Mouse (Mus musculus): Measurements from ENCODE around the gene Chaf1b. TPM values are rescaled to one million over a fixed set of nuclear protein-coding genes. Genes with fewer than 3 reads are reported as not detected.

Chaf1b gene
- polyA plus RNA-seq, 1 experiment from 2014 or later, result 53.8 TPM

GRCm38 (mm10) chr16:93934588-93934987 lies 50.9 kb downstream of the Chaf1b start:
- Histone ChIP-seq H3K9me3 (no peaks in the 10 kb centered on the region), H3K4me1 (no peaks in the 10 kb centered on the region; the same call in 1 of the 2 replicates), H3K36me3 (no peaks in the 10 kb centered on the region), H3K9ac (no peak overlapping the region), H3K27me3 (replicated peaks) (peaks cover 12% of the 10 kb centered on the region; the same call in 1 of the 2 replicates), H3K4me2 (no peak overlapping the region; the same call in 1 of the 2 replicates), H3K4me3 (replicated peaks) (no peak overlapping the region), H3K27ac (no peak overlapping the region)
- no peak for ATAC-seq (ENCODE audit: insufficient read depth, low FRiP score, low read depth)
- WGBS, result 24% methylated on average over 13 of the region's 13 CpGs

- no peak overlapping the region; the same call in 1 of the 2 replicates for H3K4me2 ChIP-seq
- H3K9ac ChIP-seq, result no peak overlapping the region
- 13% methylated on average over 7 of the region's 7 CpGs for WGBS
- no peak for ATAC-seq (ENCODE audit: insufficient read depth, low FRiP score, low read depth)
- peaks cover 12% of the 10 kb centered on the region; the same call in 1 of the 2 replicates for H3K27me3 ChIP-seq (replicated peaks)
- H3K4me3 ChIP-seq (replicated peaks), result no peak overlapping the region
- H3K9me3 ChIP-seq, result no peaks in the 10 kb centered on the region
- H3K27ac ChIP-seq, result no peak overlapping the region
- no peaks in the 10 kb centered on the region; the same call in 1 of the 2 replicates for H3K4me1 ChIP-seq
- H3K36me3 ChIP-seq, result no peaks in the 10 kb centered on the region
Observed at GRCm38 (mm10) chr16:93935009-93935408, 51.3 kb downstream of the Chaf1b start.

GRCm38 (mm10) chr16:93938400-93938846 lies 54.7 kb downstream of the Chaf1b start:
- WGBS, result 8% methylated on average over 16 of the region's 16 CpGs
- H3K27ac ChIP-seq, result no peak overlapping the region

DNA sequence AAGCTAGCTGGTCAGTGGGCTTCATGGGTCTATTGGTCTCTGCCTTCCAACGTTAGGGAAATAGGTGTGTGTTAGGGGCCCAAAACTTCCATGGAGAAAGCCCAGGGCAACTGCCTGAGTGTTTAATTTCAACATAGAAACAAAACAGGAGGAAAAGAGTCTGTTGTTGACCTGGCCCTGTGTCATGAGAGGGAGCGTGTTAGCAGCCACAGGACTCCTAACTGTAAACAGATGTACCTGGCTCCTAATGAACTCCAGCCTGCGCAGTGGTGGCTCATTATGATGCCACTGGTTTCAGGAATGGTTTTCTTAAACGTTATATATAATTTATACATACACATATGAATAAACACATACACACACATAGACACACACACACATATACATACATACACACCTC lies 56.3 kb downstream of the Chaf1b start:
- whole genome bisulfite sequencing, result 72% methylated on average over 4 of the region's 4 CpGs
- H3K27me3 ChIP-seq (replicated peaks), result peaks cover 13% of the 10 kb centered on the region; the same call in 1 of the 2 replicates
- ATAC-seq (ENCODE audit: insufficient read depth, low FRiP score, low read depth), result no peak

More at GRCm38 (mm10) chr16:93938400-93938846, 54.7 kb downstream of the Chaf1b start:
- Histone ChIP-seq H3K27me3 (replicated peaks) (peaks cover 12% of the 10 kb centered on the region; the same call in 1 of the 2 replicates), H3K9ac (no peak overlapping the region), H3K36me3 (no peaks in the 10 kb centered on the region), H3K9me3 (no peaks in the 10 kb centered on the region), H3K4me3 (replicated peaks) (peak overlapping the region; percentile 23; the same call in 1 of the 2 replicates), H3K4me2 (peak overlapping the region; percentile 42), H3K4me1 (peaks cover 6% of the 10 kb centered on the region; the same call in 1 of the 2 replicates)
- ATAC-seq (ENCODE audit: insufficient read depth, low FRiP score, low read depth), result no peak

DNA sequence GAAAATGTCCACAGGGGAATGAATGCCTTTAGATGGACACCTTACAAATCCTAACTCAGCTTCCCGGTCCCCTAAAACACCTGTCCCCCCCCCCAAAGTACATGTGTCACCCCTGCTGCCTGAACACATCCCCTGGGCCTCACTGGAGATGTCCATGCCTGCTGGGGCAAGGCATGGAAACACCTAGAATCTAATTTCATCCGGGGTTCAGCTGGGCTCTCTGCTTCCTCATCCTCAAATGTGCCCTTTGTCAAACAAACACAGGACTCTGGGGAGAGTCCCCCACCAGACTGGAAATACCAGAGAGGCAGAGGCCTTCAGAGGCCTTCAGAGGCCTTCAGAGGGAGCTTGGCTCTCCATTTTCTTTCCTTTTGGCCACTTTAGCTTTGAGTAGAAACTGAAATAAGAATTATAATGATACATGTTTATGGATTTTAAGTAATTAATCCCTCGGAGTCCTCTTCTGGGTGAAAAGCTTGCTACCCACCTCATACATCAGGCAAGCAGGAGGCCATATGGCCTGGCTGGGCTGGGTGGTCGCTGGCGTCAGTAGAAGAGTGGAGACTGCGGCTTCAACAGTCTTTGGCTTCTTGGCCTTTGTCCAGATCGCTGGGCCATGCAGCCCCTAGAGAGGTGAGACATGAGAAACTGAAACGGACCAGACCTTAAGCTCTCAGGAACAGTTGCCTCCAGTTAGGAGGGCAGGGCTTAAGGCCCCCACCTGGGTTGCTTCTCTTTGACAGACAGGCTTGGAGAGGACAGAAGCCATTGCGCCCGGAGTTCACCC lies 58.3 kb downstream of the Chaf1b start:
- ATAC-seq (ENCODE audit: insufficient read depth, low FRiP score, low read depth), result no peak
- Histone ChIP-seq H3K27me3 (replicated peaks) (0 out of 2 replicates have a peak, but pooled peaks cover 4% of the 10 kb centered on the region), H3K4me2 (no peak overlapping the region), H3K9me3 (no peaks in the 10 kb centered on the region), H3K4me1 (peaks cover 6% of the 10 kb centered on the region; the same call in 1 of the 2 replicates), H3K9ac (no peak overlapping the region), H3K36me3 (no peaks in the 10 kb centered on the region), H3K4me3 (replicated peaks) (no peak overlapping the region), H3K27ac (no peak overlapping the region)
- 63% methylated on average over 10 of the region's 10 CpGs for whole genome bisulfite sequencing

More for the DNA sequence above, 56.3 kb downstream of the Chaf1b start:
- Histone ChIP-seq H3K9me3 (no peaks in the 10 kb centered on the region), H3K9ac (no peak overlapping the region), H3K27ac (no peak overlapping the region), H3K4me1 (peaks cover 6% of the 10 kb centered on the region; the same call in 1 of the 2 replicates), H3K4me2 (no peak overlapping the region), H3K4me3 (replicated peaks) (no peak overlapping the region), H3K36me3 (no peaks in the 10 kb centered on the region)

- Histone ChIP-seq H3K27me3 (replicated peaks) (0 out of 2 replicates have a peak, but pooled peaks cover 4% of the 10 kb centered on the region), H3K27ac (no peak overlapping the region), H3K9ac (no peak overlapping the region), H3K4me1 (peaks cover 6% of the 10 kb centered on the region; the same call in 1 of the 2 replicates), H3K4me3 (replicated peaks) (no peak overlapping the region), H3K4me2 (no peak overlapping the region), H3K9me3 (no peaks in the 10 kb centered on the region), H3K36me3 (no peaks in the 10 kb centered on the region)
- whole genome bisulfite sequencing, result 92% methylated on average over 10 of the region's 10 CpGs
- no peak for ATAC-seq (ENCODE audit: insufficient read depth, low FRiP score, low read depth)
Observed at GRCm38 (mm10) chr16:93942796-93943502, 59.2 kb downstream of the Chaf1b start.

- Histone ChIP-seq H3K27ac (no peak overlapping the region), H3K4me2 (no peak overlapping the region), H3K36me3 (no peaks in the 10 kb centered on the region), H3K27me3 (replicated peaks) (0 out of 2 replicates have a peak, but pooled peaks cover 4% of the 10 kb centered on the region), H3K4me3 (replicated peaks) (no peak overlapping the region), H3K4me1 (peaks cover 6% of the 10 kb centered on the region; the same call in 1 of the 2 replicates), H3K9ac (no peak overlapping the region), H3K9me3 (no peaks in the 10 kb centered on the region)
- ATAC-seq (ENCODE audit: insufficient read depth, low FRiP score, low read depth), result no peak
- 81% methylated on average over 6 of the region's 6 CpGs for WGBS
Observed at GRCm38 (mm10) chr16:93944301-93944700, 60.6 kb downstream of the Chaf1b start.

- Histone ChIP-seq H3K4me2 (no peak overlapping the region), H3K27ac (no peak overlapping the region), H3K9ac (no peak overlapping the region), H3K4me1 (peaks cover under 1% of the 10 kb centered on the region; the same call in 1 of the 2 replicates), H3K9me3 (no peaks in the 10 kb centered on the region), H3K36me3 (no peaks in the 10 kb centered on the region), H3K27me3 (replicated peaks) (0 out of 2 replicates have a peak, but pooled peaks cover 4% of the 10 kb centered on the region), H3K4me3 (replicated peaks) (no peak overlapping the region)
- WGBS, result 84% methylated on average over 4 of the region's 4 CpGs
- ATAC-seq (ENCODE audit: insufficient read depth, low FRiP score, low read depth), result no peak
Observed at GRCm38 (mm10) chr16:93947396-93947795, 63.7 kb downstream of the Chaf1b start.

Other genes starting within 250 kb of the Chaf1b start
- gene Cbr3, start 200.7 kb upstream of the Chaf1b start, polyA plus RNA-seq (2015; fragmentation: Nextera tagmentation; extraction: Ambion mirVana), result 13.8 and 18.6 TPM in 2 replicates
- gene Dop1b, start 172.0 kb upstream of the Chaf1b start, polyA plus RNA-seq (2015; fragmentation: Nextera tagmentation; extraction: Ambion mirVana), result 17.8 and 20.5 TPM in 2 replicates
- gene Morc3, start 51.8 kb upstream of the Chaf1b start, polyA plus RNA-seq (2015; fragmentation: Nextera tagmentation; extraction: Ambion mirVana), result 34.5 and 41.0 TPM in 2 replicates
- 0.37 TPM in 1 of 2 replicates, not detected in the other for gene Cldn14, start 124.9 kb downstream of the Chaf1b start, polyA plus RNA-seq (2015; fragmentation: Nextera tagmentation; extraction: Ambion mirVana)
- gene Sim2, start 201.0 kb downstream of the Chaf1b start, polyA plus RNA-seq (2015; fragmentation: Nextera tagmentation; extraction: Ambion mirVana), result 0.31 TPM in 2 replicates